Mouse (Mus musculus): ENCODE measurements around the gene Ring1. TPM values are rescaled to one million over a fixed set of nuclear protein-coding genes. Genes with fewer than 3 reads are reported as not detected.

Gene Ring1
- polyA plus RNA-seq, 1 experiment from 2014 or later = 7.1 TPM

GRCm38 (mm10) chr17:34024861-34025755 lies 628 bp upstream of the Ring1 start:
- Histone ChIP-seq H3K27me3 (ENCODE audit: control insufficient read depth, insufficient read depth, low read length) (no peaks in the 10 kb centered on the region), H3K4me1 (ENCODE audit: control insufficient read depth, insufficient read depth, low read length) (peaks cover 46% of the 10 kb centered on the region), H3K4me2 (peak overlapping the region; percentile 97), H3K4me3 (ENCODE audit: low read depth, low read length) (peak overlapping the region; percentile 98), H3K27ac (ENCODE audit: low read depth, low read length) (peak overlapping the region; percentile 100), H3K36me3 (ENCODE audit: control insufficient read depth, insufficient read depth, low read length) (peaks cover 40% of the 10 kb centered on the region), H3K9ac (ENCODE audit: low read length) (peak overlapping the region; percentile 100), H3K9me3 (ENCODE audit: control insufficient read depth, low read length) (peaks cover 7% of the 10 kb centered on the region; the same call in 1 of the 2 replicates)
- WGBS = under 1% methylated on average over 52 of the region's 57 CpGs
- DNase-seq (ENCODE audit: low spot score, missing footprints) (peak; percentile 98), ATAC-seq (ENCODE audit: low FRiP score) (peak; percentile 70)

DNA sequence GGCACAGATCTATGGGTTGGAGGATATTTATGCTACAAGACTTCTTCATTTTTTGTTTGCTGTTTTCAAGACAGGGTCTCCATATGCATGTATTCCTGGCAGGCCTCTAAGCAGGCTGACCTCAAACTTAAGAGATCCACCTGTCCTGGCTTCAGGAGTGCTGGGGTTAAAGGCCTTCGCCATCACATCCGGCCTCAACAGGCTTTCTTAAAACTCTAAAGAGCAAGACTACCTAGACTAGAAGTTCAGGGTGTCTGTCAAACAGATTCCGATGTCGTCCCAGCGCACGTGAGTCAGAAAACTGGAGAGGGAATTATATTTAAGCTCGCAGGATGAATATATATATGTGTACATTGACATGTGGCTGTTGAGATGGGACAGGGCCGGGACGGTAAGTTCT lies 802 bp downstream of the Ring1 start:
- Histone ChIP-seq H3K9me3 (ENCODE audit: control insufficient read depth, low read length) (peaks cover 7% of the 10 kb centered on the region; the same call in 1 of the 2 replicates), H3K27me3 (ENCODE audit: control insufficient read depth, insufficient read depth, low read length) (no peaks in the 10 kb centered on the region), H3K4me1 (ENCODE audit: control insufficient read depth, insufficient read depth, low read length) (peaks cover 32% of the 10 kb centered on the region), H3K4me2 (peak overlapping the region; percentile 97), H3K36me3 (ENCODE audit: control insufficient read depth, insufficient read depth, low read length) (peaks cover 31% of the 10 kb centered on the region), H3K4me3 (ENCODE audit: low read depth, low read length) (peak overlapping the region; percentile 98), H3K27ac (ENCODE audit: low read depth, low read length) (peak overlapping the region; percentile 100), H3K9ac (ENCODE audit: low read length) (peak overlapping the region; percentile 100)
- WGBS = 67% methylated on average over 9 of the region's 9 CpGs
- DNase-seq (ENCODE audit: low spot score, missing footprints) (no peak), ATAC-seq (ENCODE audit: low FRiP score) (no peak)

DNA sequence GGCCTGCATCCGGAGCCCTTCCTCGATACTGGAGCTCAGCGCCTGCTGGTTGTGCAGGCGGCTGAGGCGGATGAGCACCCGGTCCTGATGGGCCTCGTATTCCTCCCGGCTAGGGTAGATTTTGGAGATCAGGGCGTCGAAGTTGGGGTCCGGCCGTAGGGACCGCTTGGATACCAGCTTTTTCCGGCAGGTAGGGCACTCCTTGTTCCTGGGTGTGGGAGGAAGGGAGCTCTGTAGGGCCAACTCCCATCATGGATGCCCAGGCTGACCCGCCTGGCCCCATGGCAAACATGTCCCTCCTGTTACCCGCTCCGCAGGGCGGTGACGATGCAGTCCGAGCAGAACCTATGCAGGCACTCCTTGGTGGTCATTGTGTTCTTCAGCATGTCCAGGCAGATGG lies 1.5 kb downstream of the Ring1 start:
- H3K4me1 ChIP-seq (ENCODE audit: control insufficient read depth, insufficient read depth, low read length) = peaks cover 25% of the 10 kb centered on the region
- 97% methylated on average over 20 of the region's 20 CpGs for WGBS
- H3K4me3 ChIP-seq (ENCODE audit: low read depth, low read length) = no peak overlapping the region
- no peak overlapping the region for H3K9ac ChIP-seq (ENCODE audit: low read length)
- peaks cover 7% of the 10 kb centered on the region; the same call in 1 of the 2 replicates for H3K9me3 ChIP-seq (ENCODE audit: control insufficient read depth, low read length)
- peak; percentile 83 for DNase-seq (ENCODE audit: low spot score, missing footprints)
- ATAC-seq (ENCODE audit: low FRiP score) = no peak
- no peak overlapping the region for H3K4me2 ChIP-seq
- peaks cover 31% of the 10 kb centered on the region for H3K36me3 ChIP-seq (ENCODE audit: control insufficient read depth, insufficient read depth, low read length)
- H3K27me3 ChIP-seq (ENCODE audit: control insufficient read depth, insufficient read depth, low read length) = no peaks in the 10 kb centered on the region
- no peak overlapping the region for H3K27ac ChIP-seq (ENCODE audit: low read depth, low read length)

GRCm38 (mm10) chr17:34022414-34022783 lies 2.1 kb downstream of the Ring1 start:
- ATAC-seq (ENCODE audit: low FRiP score) (no peak), DNase-seq (ENCODE audit: low spot score, missing footprints) (no peak)
- H3K9me3 ChIP-seq (ENCODE audit: control insufficient read depth, low read length) = peaks cover 7% of the 10 kb centered on the region; the same call in 1 of the 2 replicates
- H3K9ac ChIP-seq (ENCODE audit: low read length) = no peak overlapping the region
- no peak overlapping the region for H3K27ac ChIP-seq (ENCODE audit: low read depth, low read length)
- 91% methylated on average over 14 of the region's 14 CpGs for WGBS
- H3K4me1 ChIP-seq (ENCODE audit: control insufficient read depth, insufficient read depth, low read length) = peaks cover 24% of the 10 kb centered on the region
- no peak overlapping the region for H3K4me2 ChIP-seq
- H3K27me3 ChIP-seq (ENCODE audit: control insufficient read depth, insufficient read depth, low read length) = no peaks in the 10 kb centered on the region
- H3K4me3 ChIP-seq (ENCODE audit: low read depth, low read length) = no peak overlapping the region
- peaks cover 31% of the 10 kb centered on the region for H3K36me3 ChIP-seq (ENCODE audit: control insufficient read depth, insufficient read depth, low read length)

DNA sequence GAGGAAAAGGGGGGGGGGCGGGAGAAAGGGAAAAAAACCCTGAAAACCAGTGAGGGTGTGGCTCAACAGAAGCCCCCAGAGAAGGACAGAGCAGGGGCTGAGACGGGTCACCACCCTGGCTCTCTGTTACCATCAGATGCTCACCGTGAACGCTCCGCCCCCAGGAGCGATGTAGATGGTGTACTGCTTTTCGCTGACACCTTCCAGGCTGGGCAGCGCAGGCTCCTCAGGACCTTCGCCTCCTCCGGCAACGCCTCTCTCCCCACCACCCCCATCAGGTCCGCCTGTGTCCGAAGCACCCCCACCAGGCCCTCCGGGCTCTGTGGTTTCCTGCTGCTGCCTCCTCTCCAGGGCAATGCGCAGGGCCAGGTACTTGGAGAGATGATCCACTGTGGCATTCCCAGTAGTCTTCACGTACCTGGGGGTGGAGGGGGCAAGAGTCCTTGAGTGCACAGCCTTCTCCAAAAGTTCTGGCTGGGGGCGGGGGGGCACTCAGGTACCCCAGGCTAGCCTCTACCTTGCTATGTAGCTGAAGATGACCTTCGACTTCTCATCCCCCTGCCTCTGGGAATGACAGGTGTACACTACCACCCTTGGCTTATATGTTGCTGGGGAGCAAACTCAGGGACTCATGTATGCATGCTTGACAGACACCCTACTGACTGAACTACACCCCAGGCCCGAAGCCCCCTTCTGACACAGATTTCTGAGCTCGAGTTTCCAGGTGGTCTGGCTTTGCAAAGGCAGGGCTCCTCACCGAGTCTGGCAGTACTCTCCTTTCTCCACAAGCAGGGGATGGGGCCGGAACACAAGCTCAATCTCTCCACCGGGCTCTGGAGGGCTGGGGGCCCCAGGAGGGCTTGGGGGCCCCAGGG lies 2.7 kb downstream of the Ring1 start:
- 96% methylated on average over 23 of the region's 23 CpGs for WGBS
- Histone ChIP-seq H3K27ac (ENCODE audit: low read depth, low read length) (no peak overlapping the region), H3K4me1 (ENCODE audit: control insufficient read depth, insufficient read depth, low read length) (peaks cover 19% of the 10 kb centered on the region), H3K4me2 (no peak overlapping the region), H3K27me3 (ENCODE audit: control insufficient read depth, insufficient read depth, low read length) (no peaks in the 10 kb centered on the region), H3K4me3 (ENCODE audit: low read depth, low read length) (no peak overlapping the region), H3K36me3 (ENCODE audit: control insufficient read depth, insufficient read depth, low read length) (peaks cover 31% of the 10 kb centered on the region), H3K9ac (ENCODE audit: low read length) (no peak overlapping the region), H3K9me3 (ENCODE audit: control insufficient read depth, low read length) (peaks cover 7% of the 10 kb centered on the region; the same call in 1 of the 2 replicates)
- ATAC-seq (ENCODE audit: low FRiP score) = no peak
- DNase-seq (ENCODE audit: low spot score, missing footprints) = peak; percentile 83

GRCm38 (mm10) chr17:34013436-34013835 lies 11.0 kb downstream of the Ring1 start:
- Histone ChIP-seq H3K9me3 (ENCODE audit: control insufficient read depth, low read length) (no peaks in the 10 kb centered on the region), H3K9ac (ENCODE audit: low read length) (no peak overlapping the region), H3K4me2 (no peak overlapping the region), H3K4me3 (ENCODE audit: low read depth, low read length) (no peak overlapping the region), H3K4me1 (ENCODE audit: control insufficient read depth, insufficient read depth, low read length) (no peaks in the 10 kb centered on the region), H3K27me3 (ENCODE audit: control insufficient read depth, insufficient read depth, low read length) (no peaks in the 10 kb centered on the region), H3K36me3 (ENCODE audit: control insufficient read depth, insufficient read depth, low read length) (no peaks in the 10 kb centered on the region), H3K27ac (ENCODE audit: low read depth, low read length) (no peak overlapping the region)
- DNase-seq (ENCODE audit: low spot score, missing footprints) (no peak), ATAC-seq (ENCODE audit: low FRiP score) (no peak)
- whole genome bisulfite sequencing = 95% methylated on average over 8 of the region's 8 CpGs

GRCm38 (mm10) chr17:34010156-34010555 lies 14.3 kb downstream of the Ring1 start:
- H3K4me2 ChIP-seq = no peak overlapping the region
- no peak overlapping the region for H3K9ac ChIP-seq (ENCODE audit: low read length)
- ATAC-seq (ENCODE audit: low FRiP score) (no peak), DNase-seq (ENCODE audit: low spot score, missing footprints) (peak; percentile 56)
- H3K4me1 ChIP-seq (ENCODE audit: control insufficient read depth, insufficient read depth, low read length) = no peaks in the 10 kb centered on the region
- no peak overlapping the region for H3K27ac ChIP-seq (ENCODE audit: low read depth, low read length)
- H3K9me3 ChIP-seq (ENCODE audit: control insufficient read depth, low read length) = no peaks in the 10 kb centered on the region
- no peaks in the 10 kb centered on the region for H3K36me3 ChIP-seq (ENCODE audit: control insufficient read depth, insufficient read depth, low read length)
- no peaks in the 10 kb centered on the region for H3K27me3 ChIP-seq (ENCODE audit: control insufficient read depth, insufficient read depth, low read length)
- no peak overlapping the region for H3K4me3 ChIP-seq (ENCODE audit: low read depth, low read length)
- 73% methylated on average over 5 of the region's 5 CpGs for WGBS

DNA sequence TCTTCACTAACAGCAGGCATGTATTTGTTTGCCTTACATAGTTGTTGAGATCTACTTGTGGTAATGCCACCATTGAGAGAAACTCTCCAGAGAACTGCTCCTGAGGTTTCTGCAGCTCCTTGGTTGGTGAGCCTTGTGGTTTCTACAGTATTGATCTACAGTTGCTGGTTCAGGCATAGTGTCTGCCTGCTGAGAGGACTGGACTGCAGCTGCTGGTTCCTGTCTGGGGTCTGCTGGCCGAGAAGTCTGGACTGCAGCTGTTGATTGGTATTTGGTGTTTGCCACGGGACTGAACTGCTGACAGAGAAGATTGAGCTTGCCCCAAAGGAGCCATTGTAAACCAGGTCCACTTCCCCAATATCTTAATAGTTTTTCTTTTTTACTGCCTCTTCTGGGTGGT lies 17.9 kb downstream of the Ring1 start:
- Histone ChIP-seq H3K27ac (ENCODE audit: low read depth, low read length) (no peak overlapping the region), H3K9ac (ENCODE audit: low read length) (no peak overlapping the region), H3K4me2 (no peak overlapping the region), H3K27me3 (ENCODE audit: control insufficient read depth, insufficient read depth, low read length) (no peaks in the 10 kb centered on the region), H3K4me1 (ENCODE audit: control insufficient read depth, insufficient read depth, low read length) (no peaks in the 10 kb centered on the region), H3K4me3 (ENCODE audit: low read depth, low read length) (no peak overlapping the region), H3K36me3 (ENCODE audit: control insufficient read depth, insufficient read depth, low read length) (no peaks in the 10 kb centered on the region), H3K9me3 (ENCODE audit: control insufficient read depth, low read length) (no peaks in the 10 kb centered on the region)
- WGBS = 65% methylated on average over 2 of the region's 2 CpGs
- ATAC-seq (ENCODE audit: low FRiP score) (no peak), DNase-seq (ENCODE audit: low spot score, missing footprints) (peak; percentile 69)

DNA sequence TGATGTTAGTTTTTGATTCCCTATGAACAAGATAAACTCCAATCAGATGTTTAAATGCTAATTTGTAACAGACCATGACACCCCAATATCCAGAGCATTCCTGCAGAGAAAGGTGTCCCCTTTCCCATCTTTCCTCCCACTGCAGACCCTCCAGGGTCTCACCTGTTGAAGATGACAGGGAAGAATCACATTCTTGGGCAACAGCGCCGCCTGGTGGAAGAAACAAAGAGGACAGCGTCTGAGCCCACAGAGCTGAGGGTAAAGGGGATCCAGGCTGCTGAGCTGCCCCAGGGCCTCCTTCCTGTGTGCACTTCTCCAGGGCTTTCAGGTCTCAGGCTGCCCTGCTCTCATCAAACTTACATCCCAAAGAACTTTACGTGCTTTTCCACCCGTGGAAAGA lies 21.1 kb downstream of the Ring1 start:
- Histone ChIP-seq H3K9ac (ENCODE audit: low read length) (no peak overlapping the region), H3K4me1 (ENCODE audit: control insufficient read depth, insufficient read depth, low read length) (no peaks in the 10 kb centered on the region), H3K9me3 (ENCODE audit: control insufficient read depth, low read length) (no peaks in the 10 kb centered on the region), H3K27ac (ENCODE audit: low read depth, low read length) (no peak overlapping the region), H3K4me2 (no peak overlapping the region), H3K4me3 (ENCODE audit: low read depth, low read length) (no peak overlapping the region), H3K27me3 (ENCODE audit: control insufficient read depth, insufficient read depth, low read length) (peaks cover 12% of the 10 kb centered on the region), H3K36me3 (ENCODE audit: control insufficient read depth, insufficient read depth, low read length) (no peaks in the 10 kb centered on the region)
- DNase-seq (ENCODE audit: low spot score, missing footprints) (peak; percentile 96), ATAC-seq (ENCODE audit: low FRiP score) (no peak)
- WGBS = 9% methylated on average over 5 of the region's 5 CpGs

Data from midbrain, embryonic 11.5 days (tissue).